Mouse (Mus musculus) bone marrow macrophage, adult 2 months (primary cell): ENCODE measurements around the gene Cep112.

Experiments used
- CTCF ChIP-seq: IDR thresholded peaks from 2 replicates; pipeline ENCODE4 v1.5.1; 2012; ENCODE audit warnings: low read depth, mild to moderate bottlenecking, low read length, moderate library complexity
- POLR2A ChIP-seq: IDR thresholded peaks from 2 replicates; pipeline ENCODE4 v1.6.1; 2012; ENCODE audit warnings: mild to moderate bottlenecking, low read depth, low read length, borderline replicate concordance

GRCm38 (mm10) chr11:108857254-108857653, 432.3 kb downstream of the Cep112 start:
- TF ChIP-seq CTCF (no peak), POLR2A (no peak)
